Mouse (Mus musculus): ENCODE results near the gene Cabcoco1.
A peak's percentile ranks its signal among the peaks of the same experiment; 100 is the strongest.

The Cabcoco1 gene

DNA sequence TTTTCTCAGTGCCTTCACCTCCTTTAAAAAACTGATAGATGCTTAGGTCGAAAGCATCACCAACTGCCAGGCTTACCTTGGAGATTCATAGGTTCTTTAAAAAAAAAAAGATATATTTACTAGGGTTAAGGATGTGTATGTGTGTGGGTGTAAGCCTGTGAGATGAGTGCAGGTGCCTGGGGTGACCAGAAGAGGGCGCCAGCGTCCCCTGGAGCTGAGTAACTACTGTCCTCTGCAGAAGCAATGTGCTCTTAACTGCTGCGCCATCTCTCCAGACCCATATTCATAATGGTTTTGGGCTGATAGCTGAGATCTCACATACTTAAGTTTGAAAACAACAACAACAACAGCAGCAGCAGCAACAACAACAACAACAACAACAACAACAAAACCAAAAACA lies 35.5 kb downstream of the Cabcoco1 start:
- no peak for DNase-seq

DNA sequence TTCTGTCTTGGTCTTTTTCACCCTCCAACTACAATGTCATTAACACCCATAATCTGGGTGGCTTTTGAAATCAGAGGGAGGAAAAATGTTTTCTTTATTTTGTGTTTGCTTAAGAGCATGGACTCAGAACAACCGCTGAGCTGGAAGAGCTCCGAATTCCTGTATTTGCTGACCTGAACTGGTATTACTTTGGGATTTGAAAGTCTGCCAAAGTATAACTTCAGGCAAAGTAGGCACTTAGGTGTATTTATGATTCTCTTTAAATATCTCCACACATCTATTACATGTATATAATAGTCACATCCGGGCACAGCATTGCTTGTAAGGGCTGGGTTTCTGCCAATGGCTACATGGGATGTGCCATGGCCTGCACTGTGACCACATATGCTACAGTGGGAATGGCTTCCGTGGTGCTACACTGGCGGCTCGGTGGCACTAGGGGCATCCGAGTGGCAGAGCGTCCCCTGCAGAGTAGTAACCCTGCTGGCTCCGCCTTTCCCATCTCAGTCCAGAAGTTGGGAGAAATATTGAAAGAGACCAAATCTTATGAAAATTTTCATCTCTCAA lies 37.0 kb downstream of the Cabcoco1 start:
- DNase-seq = no peak

DNA sequence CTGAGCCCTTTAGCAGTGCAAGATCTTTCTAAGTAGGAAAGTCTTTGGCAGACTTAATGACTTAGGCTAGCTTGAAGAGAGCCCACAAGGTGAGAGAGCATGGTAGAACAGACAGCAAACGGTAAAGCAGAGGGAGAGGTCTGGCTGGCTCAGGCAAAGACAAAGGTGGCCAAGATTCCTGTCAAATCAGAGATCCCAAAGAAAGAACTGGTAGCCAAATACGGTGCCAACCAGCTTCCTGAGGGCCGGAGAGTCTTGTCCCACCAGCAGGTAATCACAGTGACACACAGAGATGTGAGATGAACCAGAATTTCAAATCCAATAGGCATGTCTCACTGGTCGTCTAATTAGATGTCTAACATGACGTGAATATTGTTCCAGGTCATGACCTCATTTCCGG lies 40.6 kb downstream of the Cabcoco1 start:
- DNase-seq = no peak

DNA sequence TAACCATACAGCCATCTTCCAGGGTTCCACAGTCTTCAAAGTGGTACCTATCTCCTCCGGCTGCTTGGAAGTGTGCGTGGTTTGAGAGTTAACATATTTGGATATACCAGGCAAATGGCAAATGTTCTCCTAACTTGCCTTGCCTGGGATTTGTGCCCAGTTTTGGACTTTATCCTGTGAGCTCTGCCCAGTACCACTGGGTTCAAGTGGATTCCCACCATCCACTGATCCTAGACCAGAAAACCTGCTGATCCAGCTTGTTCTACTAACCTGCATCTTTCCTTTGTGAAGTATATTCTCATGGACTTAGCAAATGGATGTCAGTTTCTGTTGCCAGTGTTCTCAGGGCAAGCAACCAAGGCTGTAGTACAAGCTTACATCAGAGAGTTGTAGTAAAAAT lies 46.5 kb downstream of the Cabcoco1 start:
- peak; percentile 64 for DNase-seq

DNA sequence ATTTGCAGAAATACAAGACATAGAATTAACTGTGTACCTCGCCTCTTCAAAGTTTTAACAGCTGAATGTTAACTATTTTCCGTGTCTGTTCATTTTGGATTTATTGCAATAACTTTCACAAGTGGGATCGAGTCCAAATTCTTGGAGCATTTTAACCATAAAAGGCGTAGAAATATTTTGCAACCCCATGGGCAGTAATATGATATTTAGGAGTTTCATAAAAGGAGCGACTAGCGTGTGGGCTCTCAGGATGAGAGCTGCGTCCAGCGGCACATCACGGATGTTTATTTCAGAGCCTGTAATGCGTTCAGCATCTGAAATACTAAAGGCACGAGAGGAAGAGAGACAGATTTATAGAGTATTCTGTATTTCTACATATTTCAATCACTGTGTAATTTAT lies 50.1 kb downstream of the Cabcoco1 start:
- DNase-seq = no peak

DNA sequence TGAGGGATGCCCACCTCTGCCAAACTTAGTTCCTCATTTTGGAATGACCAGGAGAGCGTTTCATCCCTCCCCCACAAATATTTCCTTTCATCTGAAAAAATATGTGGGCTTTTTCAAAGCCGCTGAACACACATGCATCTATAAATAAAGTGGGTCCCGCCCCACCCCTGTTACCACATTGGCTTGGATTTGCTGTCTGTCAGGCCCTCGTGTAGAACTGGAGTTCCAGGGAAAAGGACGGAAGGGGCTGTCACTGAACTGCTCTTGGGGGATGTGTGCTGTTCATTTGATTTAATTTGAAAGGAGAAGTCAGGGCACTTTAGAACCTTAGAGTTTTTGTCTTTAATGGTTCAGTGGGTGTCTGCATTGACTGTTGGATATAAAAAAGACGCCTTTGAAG lies 50.9 kb downstream of the Cabcoco1 start:
- no peak for DNase-seq

DNA sequence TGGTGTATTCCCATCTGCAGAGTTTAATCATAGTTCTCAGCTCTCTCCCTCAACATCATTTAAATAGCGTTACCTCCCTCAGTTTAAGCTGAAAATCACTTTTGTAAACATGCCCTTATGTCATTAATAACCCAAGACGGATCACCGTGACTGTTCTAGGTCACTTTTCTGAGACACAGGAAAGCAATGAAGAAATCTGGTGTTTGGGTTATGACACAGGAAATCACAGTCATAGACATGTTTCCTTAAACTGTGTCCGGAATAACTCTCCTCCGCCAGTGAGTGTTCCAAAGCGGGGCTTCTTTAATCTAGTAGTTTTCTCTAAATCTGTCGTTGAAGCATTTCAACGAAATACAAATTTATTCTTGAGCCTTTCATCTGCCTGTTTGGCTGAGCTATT lies 68.9 kb downstream of the Cabcoco1 start:
- peak; percentile 46 for DNase-seq

DNA sequence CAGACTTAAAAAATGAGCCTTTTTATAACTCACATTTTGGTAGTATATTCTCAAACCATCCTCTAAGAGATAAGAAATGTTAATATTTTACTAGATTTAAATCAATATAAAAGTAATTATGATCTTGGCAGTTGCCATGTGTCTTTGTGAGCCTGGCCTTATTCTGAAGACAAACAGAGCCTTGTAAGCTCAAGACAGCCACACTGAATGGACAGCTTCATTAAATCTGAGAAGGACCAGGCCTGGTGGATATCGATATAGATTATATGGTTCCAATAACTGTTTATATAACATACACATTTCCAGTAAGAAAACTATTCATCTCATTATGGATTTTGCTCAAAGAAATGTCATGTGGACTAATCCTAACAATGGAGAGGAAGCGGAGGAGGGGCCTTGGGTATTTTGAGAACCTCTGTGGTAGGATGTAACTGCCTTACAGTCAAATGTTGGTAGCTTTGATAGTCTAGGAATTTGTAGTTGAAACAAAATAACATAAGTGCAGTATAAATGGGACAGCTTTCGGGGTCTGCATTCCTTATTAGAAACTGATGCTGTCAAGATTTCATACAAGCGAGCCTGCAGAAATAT lies 75.9 kb downstream of the Cabcoco1 start:
- DNase-seq = no peak

DNA sequence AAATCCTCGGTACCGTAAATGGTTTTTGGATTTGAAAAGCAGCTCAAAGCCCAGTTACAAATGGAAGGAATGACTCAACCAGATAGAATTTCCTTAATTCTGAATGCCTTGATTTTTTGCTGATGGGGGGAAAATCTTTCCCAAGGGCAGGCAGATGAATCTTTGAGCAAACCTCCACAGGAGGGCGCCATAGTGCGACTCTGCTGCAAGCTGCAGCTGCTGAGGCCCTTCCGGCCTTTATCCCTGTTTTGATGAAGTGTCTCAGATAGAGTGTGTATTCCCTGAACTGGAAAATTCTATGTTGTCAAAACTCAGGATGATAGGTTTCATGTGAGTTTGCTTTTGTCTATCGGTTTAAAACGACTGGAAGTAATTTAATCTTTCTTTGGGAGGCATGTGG lies 76.8 kb downstream of the Cabcoco1 start:
- peak; percentile 82 for DNase-seq

DNA sequence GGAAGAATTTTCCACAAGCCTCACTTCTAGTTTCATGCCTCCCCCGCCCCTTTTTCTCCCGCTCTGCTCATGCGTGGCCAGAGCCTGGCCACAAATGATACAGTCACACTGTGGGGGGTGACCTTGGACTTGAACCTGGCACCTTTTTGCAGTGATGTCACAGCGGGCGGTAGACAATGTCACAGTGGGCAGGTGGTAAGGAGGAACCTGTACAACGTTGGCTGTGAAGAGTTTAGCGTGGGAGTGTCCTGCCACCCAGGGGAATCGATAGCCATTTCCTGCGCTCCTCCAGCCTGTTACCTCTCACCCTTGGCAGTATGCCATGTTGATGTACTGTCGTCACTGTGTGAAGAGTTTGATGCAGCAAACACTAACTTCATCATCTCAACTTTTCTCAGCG lies 81.9 kb downstream of the Cabcoco1 start:
- DNase-seq = no peak

DNA sequence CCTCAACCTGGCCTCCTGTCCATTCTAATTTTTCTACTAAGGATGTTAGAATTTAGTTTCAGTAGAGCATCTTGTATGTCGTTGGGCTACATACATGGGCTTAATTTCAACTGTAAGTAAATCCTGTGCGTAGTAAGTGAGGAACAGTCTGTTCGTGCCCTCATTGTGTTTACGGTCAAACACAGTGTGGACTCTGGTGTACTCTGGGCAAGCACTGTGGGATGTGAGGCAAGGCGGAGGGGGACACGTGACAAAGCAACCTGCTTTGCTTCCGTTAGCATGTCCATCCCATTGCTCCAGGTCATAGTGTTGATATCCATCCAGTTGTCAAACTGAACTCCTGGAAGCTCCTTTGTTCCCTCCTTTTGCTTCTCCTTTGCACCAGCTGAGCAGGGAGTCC lies 84.7 kb downstream of the Cabcoco1 start:
- DNase-seq = no peak

DNA sequence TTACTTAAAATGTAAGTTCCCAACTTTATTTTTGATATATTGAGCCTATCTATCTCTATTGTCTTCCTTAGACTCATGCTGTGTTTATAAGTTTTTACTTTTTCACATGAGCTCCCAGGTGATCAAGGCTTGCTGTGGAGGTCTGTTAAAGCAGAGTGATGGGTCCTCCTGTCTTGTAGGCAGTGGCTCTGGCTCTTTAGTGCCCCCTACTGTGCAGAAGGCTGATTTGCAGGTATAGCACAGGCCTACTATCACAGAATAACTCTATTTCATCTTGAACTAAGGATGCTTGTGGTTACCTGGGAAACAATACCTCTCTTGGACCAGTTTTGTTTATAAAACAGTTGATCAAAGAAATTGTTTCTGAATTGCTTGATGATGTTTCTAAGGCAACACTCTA lies 87.2 kb downstream of the Cabcoco1 start:
- no peak for DNase-seq

DNA sequence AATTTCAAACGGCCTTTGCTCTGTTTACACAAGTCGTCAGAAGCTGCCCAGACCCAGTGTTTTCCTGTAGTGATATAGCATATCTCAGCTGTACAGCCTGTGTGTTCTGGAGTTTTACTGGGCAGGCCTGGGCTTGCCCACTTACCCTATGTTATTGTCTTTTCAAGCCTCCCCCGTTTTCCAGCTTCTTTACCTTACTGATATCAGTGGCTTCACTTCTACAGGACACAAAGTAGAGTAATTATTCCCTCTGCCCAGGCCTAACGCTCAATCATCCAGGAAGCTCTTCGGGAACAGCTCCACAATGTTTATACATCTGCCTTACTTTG lies 94.9 kb downstream of the Cabcoco1 start:
- DNase-seq = peak; percentile 29

DNA sequence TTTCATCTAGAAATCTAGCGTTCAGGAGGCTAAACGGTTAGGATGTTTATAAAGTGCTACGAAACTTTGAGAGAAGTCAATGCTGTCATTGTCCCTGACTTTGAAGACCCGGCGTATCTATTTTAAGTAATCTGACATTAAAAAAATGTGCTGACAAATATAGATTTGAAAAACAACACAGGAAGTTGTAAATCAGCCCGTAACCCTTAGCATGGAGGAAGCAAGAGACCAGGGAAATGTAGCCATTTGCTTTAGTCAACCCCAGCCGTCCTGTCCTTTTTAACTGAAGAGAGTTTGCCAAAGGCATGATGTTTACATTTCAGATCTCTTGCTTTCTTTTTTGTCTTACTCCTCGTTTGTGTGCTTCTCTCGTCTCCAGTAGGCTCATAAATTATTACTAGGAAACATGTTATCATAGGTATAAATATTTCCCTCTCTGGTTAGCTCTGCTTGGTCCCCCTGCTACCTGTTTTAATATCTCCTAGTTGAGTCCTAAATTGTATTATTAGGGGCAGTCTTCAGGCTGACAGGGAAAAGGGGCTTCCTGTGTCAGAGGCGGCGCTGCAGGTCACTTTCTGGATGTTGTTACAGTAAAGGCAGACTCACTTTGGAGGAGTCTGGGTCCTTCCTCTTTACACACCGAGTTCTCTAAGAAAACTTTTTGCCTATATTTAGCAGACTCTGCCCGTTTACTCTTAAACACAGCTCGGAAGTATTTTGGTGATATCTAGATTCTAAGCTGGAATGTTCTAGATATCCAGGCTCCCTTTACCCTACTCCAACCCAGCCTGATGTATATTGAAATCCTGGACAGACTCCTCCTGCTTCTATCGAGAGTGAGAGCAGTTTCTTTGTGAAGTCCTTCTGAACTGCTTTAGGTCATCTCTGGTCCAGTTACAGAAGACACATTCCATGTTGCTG lies 95.6 kb downstream of the Cabcoco1 start:
- DNase-seq = peak; percentile 58

DNA sequence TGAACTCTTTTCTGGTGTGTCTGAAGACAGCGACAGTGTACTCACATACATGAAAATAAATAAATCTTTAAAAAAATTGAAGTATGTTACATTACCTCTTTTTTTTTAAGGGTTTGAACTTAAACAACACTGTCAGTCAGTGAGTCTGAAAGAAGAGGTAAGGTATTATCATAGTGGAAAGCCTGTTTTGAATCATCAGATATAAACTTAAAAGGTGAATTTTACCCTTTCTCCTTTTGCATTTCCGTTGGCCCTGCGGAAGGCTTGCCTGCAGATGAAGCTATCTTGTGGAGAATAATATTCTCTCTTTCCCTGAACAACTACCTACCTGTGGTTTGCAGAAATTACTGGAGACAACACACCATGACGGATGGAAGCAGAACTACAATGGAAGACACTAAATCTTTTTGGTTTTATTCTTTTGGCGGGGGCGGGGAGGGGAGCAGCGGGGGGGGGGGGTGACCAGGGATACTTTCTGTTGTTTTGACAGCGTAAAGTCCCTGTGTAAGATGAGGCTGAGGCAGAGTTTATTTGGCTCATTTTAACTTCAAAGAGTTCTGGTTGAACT lies 96.4 kb downstream of the Cabcoco1 start:
- DNase-seq = no peak

DNA sequence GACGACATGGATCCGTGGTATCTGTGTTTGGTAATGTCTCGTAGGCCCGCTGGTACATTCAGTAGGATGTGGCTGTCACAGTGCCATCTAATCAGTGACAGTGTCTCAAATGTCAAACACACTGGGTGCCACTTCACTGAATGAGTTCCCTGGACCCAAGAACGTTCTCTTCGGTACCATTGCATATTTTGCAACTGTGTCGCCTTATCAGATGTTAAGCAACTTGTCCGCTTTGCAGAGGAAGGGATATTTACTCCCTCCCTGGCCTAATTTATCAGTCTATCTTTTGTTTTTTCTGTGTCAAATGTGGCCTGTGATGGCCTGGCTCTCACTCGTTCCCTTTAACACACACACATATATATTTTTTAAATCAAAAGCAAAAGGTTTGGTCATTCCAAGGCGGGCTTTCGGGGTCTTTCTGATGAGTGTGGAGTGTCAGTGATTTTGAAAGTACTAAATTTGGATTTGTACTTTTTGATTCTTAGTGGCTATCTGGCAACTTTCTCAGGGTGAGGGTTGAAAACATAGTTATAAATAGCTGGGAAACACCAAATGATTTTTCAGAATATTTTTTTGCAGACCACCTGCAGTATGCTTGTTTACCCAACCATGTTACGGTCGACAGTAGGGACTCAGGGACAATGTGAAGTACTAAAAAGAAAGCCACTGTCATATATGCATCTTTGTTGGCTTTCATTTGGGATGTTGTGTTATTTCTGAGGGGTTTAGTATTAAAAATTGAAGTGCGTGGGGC lies 97.2 kb downstream of the Cabcoco1 start:
- DNase-seq = no peak

DNA sequence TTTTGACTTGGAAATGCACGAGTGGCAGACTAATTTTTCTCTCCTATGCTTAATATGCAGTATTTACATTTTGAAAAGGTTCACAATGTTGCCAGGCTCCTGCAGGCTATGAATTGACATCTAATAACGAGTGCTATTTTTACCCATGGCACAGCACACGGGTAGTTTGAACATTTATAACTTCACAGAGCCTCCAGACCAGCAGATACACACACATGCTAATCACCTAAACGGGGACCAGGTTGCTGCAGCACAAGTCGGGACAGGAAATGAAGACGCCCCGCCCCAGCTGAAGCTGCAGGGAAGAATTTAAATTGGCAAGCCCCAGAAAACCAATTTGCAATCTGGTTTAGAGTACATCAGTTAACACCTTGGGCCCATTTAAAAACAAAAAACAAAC lies 98.6 kb downstream of the Cabcoco1 start:
- DNase-seq = no peak

DNA sequence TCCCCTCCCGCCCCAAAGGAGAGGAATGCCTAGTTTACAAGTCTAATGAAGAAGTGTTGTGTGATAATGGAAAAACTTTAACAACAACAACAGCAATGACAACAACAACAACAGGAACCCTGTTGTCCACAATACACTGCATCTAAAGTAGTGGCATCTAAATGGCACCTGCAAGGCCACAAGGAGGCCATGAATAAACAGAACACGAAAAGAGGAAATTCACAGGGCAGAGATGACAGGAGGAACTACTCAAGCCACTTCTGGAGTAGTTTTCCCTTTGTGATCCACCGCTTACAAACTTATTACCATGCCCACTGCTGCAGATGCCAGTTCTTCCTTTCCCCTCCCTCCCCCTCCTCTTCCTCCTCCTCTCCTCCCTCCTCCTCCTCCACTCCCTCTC lies 99.0 kb downstream of the Cabcoco1 start:
- no peak for DNase-seq

DNA sequence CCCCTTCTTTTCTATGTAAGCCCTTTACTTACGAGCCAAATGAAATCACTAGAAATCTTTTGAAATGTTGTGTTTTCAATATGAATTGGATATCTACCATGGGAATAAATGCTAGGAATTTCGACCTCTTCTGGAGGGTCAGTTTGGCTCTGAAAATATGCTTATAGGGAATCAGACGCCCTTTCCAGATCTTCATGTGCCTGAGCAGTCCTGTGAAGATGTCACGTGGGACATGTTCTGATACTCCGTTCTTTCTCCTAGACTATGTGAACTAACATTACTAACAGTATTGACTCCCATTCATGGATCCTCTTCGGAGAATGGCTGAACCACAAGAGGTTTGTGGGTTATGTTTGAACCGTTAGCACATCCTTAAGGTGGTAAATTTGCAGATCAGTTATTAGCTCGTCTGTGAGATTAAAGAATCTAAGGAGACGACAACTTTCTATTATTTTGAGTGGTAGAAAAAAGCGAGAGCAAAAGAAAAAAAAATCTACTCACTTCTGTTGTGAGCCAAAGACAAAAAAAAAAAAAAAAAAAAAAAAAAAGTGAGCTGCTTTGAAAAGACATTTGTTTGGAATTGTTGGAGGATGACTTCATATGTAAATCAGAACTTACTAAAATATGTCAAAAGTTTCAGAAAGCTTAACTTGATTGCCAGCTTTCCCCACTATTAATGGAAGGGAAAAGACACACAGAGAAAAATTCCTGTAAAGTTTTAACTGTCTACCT lies 99.6 kb downstream of the Cabcoco1 start:
- no peak for DNase-seq

DNA sequence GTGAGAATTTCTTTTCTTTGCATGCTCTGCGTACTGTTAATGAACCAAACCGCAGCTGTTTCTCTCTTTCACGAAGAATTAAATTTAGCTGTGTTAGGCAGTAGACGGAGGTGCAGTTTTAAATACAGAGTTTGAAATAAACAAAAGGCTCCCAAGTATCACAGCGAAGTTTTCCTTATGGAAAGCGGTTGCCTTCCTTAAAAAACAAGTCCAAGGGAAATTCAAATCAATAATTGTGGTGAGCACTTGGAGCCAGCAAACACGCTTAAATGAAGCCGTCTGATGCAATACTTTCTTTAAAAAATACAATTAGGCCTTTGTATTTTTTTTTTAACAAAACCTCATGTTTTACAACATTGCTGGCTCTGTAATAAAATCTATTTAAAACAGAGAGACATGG lies 101.2 kb downstream of the Cabcoco1 start:
- DNase-seq = no peak

DNA sequence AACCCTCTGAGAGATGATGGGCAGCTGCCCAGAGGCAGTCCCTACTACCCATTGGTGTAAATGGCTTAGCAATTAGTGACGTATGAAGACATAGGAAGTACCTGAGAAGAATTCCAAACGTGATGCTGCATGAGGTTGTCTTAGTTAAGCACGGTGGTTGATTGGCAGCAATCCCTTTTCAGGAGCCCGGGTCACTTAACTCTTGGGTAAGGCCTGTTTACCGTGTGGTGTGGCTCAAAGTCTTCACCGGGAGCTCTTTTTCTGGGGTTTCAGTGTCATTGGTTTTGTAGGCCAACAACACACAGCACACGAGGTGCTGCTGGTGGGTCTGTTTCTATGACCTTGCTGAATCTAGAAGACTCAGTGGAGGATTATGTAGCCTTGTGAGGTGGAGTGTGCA lies 105.9 kb downstream of the Cabcoco1 start:
- DNase-seq = peak; percentile 18

DNA sequence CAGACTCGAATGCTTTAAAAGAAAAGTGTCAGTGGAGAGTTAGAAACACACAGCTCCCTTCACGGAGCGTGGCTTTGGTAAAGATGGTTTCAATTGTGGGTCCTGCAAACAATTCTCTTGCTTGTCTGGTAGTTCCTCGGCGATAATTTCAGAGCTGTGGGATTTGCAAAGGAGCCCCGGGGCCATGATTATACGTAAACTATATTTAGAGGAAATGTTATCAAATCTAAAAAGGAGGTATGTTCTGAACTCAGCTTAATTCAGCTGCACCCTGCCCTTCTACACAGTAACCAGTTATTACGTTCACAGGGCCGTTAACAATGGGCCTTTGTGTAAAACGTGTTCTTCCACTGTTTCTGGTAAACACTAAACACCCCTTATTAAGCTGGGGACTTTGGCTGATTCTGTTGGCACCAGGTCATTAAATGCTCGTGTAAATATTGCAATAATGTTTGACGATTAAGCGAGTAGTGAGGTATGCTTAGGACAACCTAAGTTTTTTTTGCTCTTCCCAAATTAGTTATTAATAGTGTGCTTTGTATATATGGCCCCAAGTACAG lies 106.6 kb downstream of the Cabcoco1 start:
- DNase-seq = no peak

Data from kidney, adult 9 months (tissue).